Mouse (Mus musculus) sigmoid colon, adult 10 weeks (tissue): ENCODE results near the gene Il25. TPM values are rescaled to one million over a fixed set of nuclear protein-coding genes. Genes with fewer than 3 reads are reported as not detected.

Source experiments
- polyA plus RNA-seq: library from polyadenylated mRNA; stranded (reverse); fragments of 350-450 nt; fragmentation: Illumina TruSeq; extraction: RNeasy Lipid Tissue Mini Kit (QIAGEN cat#74804); gene quantifications from one replicate; pipeline ENCODE4 v1.2.3, GENCODE M21; 2014; ENCODE audit warnings: low read depth, low replicate concordance

The Il25 gene
- polyA plus RNA-seq = not detected

DNA sequence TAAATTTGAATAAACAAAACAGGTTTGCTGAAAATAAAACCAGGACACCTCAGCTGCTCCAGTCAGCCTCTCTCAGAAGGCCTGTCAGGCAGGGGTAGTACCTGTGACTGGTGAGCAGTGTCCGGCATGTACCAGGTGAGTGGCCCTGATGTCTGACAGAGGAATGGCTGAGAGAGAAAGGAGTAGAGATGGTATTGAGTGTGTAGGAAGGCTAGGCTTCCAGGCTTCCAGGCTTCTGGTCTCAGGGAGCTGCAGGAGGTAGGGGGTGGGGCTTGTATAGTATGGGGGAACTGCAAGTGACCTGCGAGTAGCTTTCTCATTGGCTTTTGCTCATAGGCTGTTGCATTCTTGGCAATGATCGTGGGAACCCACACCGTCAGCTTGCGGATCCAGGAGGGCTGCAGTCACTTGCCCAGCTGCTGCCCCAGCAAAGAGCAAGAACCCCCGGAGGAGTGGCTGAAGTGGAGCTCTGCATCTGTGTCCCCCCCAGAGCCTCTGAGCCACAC lies at the start of gene Il25:
Gene Il25 (plus strand): TSS at position 51 of the 506 bp plus-strand sequence.

DNA sequence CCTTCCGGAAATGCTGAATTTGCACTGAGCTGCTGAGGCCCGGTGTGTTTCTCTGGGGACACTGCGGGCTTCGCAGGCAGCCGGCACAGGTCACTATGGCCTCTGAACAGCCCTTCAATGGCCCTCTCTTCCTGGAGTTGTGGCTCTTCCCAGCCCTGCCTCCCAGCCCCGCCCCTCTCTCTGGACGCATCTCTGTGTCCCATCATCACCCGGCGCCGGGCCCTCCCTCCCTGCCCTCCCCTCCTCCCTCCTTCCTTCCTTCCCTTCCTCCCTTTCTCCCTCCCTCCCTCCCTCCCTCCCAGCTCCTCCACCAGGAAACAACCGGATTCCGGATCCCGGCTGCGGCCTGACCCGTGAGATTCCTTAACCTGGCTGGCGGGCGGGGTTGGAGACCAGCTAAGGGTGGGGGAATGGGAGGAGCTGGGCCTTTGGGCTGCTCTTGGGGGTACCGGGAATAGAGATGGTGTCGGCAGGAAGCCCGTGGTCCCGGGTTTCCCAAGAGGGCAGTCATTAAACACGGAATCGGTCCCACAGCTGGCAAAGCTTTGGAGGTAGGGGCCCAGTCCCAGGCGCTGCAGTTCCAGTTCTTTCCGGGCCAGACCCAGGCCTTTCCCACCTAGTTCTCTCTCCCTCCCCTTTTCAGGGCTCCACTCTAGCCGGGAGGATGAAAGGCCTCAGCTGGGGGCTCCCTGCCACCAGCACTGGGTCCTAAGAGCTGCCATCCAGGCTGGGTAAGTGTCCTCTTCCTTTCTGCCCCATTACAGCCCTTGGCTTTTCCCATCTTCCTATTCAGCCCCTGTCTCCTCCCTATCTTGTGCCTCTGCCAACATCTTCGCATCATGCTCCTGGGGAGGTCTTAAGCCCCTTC lies 49.1 kb upstream of the Il25 start, which contains the start of the genes Bcl2l2 and Gm20521:
Gene Bcl2l2 (plus strand): TSS at position 224 of the 868 bp plus-strand sequence.
Gene Gm20521 (plus strand): TSS at position 288 of the 868 bp plus-strand sequence.

DNA sequence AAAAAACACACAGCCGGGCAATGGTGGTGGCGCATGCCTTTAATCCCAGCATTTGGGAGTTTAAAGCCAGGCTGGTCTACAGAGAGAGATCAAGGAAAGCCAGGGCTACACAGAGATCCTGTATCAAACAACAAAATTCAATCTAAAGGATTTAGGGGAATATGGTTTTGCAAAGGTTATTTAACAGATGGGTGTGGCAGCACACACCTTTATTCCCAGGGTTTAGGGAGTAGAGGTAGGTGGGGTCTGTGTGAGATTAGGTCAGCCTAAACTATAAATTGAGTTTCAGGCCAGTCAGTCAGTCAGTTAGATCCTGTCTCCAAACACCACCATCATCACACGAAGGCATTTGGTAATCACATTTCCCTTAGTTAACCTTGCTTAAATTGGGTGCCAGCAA lies 40.3 kb upstream of the Il25 start, which contains the start of gene Pabpn1:
Gene Pabpn1 (plus strand): TSS at position 301 of the 400 bp plus-strand sequence.

GRCm38 (mm10) chr14:54912886-54913285 lies 19.6 kb upstream of the Il25 start, which contains the start of gene Slc22a17:
TSS of gene Slc22a17 (minus strand) at chr14:54913132.

GRCm38 (mm10) chr14:54925349-54926342 lies 6.8 kb upstream of the Il25 start, which contains the start of gene Efs:
TSS of gene Efs (minus strand) at chr14:54926126.

DNA sequence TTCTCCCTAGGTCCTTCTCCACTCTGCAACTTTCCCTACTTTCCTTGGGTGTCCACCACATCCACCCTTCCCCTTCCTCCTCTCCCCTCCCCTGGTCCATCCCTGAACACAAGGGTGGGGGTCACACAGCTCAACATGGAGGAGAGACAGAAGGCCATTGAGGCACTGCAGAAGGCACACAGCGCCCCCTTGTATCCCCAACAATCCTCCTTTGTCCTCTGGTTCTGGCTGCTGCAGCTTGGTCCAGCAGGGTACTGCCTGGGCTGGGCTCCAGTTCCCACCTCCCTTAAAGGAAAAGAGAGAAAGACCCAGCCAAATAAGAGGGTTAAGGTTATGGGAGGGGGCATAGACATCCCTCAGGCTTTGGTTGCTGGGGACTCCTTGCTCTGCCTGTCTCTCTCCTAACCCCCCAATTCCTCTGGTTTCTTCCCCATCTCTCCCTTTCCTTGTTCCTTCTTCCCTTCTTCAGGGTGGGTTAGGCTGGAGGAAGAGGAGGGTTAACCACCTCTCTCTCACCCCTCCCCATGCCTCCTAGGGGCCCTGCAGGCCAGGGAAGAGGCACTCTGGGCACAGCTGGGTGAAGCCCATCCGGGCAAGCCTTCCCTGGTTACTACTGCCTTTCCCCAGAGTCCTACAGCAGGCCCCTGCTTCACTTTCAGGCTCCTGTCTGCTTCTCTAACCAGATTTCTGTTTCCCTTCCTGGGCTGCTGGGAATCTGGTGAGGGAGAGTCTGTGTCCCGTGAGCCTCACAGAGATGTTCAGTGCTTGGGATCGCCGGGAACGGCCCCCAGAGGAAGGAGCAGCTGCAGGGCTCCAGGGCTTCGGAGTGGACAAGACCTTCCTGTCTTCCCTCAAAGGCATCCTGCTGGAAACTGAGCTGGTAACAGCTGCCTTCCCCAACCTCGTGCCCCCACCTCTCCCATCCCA lies 3.7 kb downstream of the Il25 start, which contains the start of gene Cmtm5:
Gene Cmtm5 (plus strand): TSS at position 358 of the 927 bp plus-strand sequence.

DNA sequence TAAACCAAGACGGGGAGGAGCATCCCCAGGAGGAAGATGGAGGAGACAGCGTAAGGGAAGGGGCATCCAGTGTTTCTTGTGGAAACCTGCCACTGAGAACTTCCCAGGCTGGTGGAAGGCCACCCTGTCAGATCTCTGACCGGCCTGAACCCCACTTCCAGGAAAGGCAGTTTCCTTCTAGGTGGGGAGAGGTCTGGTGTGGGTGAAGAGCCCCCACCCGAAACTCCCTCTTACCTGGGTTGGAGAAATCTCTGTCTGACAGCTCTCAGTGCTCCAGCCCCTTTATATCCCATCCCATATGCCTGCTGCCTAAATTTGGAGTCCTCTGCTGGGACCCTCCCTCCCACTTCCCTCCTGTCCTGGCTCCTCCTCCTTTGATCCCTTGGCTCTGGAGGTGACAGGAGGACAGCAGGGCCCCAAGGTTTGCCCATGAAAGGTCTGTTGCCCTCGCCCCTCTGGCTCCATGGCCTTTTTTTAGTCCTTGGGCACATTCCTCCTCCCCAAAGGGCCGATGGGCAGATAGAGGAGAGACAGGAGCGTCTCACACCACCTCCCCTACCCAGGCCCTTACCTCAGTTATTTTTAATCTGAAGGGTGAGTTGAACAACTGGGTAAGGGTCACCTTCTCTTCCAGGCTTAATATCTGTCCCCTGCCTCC lies 34.0 kb downstream of the Il25 start, which contains the start of gene Myh6:
Gene Myh6 (minus strand): TSS at position 608 of the 658 bp plus-strand sequence.

GRCm38 (mm10) chr14:54976633-54977032 lies 44.1 kb downstream of the Il25 start, which contains the start of gene Gm17428:
TSS of gene Gm17428 (plus strand) at chr14:54976933.

Other genes with a start within 250 kb of the Il25 start
- 22.7 TPM for gene 1700123O20Rik, start 246.5 kb upstream of the Il25 start, polyA plus RNA-seq
- gene Acin1, start 245.8 kb upstream of the Il25 start, polyA plus RNA-seq = 196 TPM
- not detected for gene Gm29776, start 233.9 kb upstream of the Il25 start, polyA plus RNA-seq
- gene Cebpe, start 220.5 kb upstream of the Il25 start, polyA plus RNA-seq = not detected
- 2.9 TPM for gene Slc7a8, start 150.7 kb upstream of the Il25 start, polyA plus RNA-seq
- not detected for gene Rnf212b, start 118.6 kb upstream of the Il25 start, polyA plus RNA-seq
- 7.2 TPM for gene Homez, start 61.7 kb upstream of the Il25 start, polyA plus RNA-seq
- 5.7 TPM for gene Ppp1r3e, start 55.1 kb upstream of the Il25 start, polyA plus RNA-seq
- 24.1 TPM for gene Bcl2l2, start 49.3 kb upstream of the Il25 start, polyA plus RNA-seq
- gene Gm20521, start 49.3 kb upstream of the Il25 start, polyA plus RNA-seq = not detected
- gene Pabpn1, start 40.2 kb upstream of the Il25 start, polyA plus RNA-seq = 56.1 TPM
- gene Slc22a17, start 19.6 kb upstream of the Il25 start, polyA plus RNA-seq = 0.41 TPM
- gene Efs, start 6.6 kb upstream of the Il25 start, polyA plus RNA-seq = 0.28 TPM
- not detected for gene Cmtm5, start 3.6 kb downstream of the Il25 start, polyA plus RNA-seq
- not detected for gene Myh6, start 34.2 kb downstream of the Il25 start, polyA plus RNA-seq
- not detected for gene Gm17428, start 44.2 kb downstream of the Il25 start, polyA plus RNA-seq
- not detected for gene Myh7, start 61.9 kb downstream of the Il25 start, polyA plus RNA-seq
- 7.9 TPM for gene Ngdn, start 82.8 kb downstream of the Il25 start, polyA plus RNA-seq
- gene Zfhx2, start 159.6 kb downstream of the Il25 start, polyA plus RNA-seq = 0.54 TPM
- 6.0 TPM for gene Thtpa, start 162.1 kb downstream of the Il25 start, polyA plus RNA-seq
- gene Ap1g2, start 173.9 kb downstream of the Il25 start, polyA plus RNA-seq = 8.4 TPM
- 1.5 TPM for gene Jph4, start 184.2 kb downstream of the Il25 start, polyA plus RNA-seq